Mouse (Mus musculus) MEL (cell line): ENCODE measurements around the gene Phf23. TPM values are rescaled to one million over a fixed set of nuclear protein-coding genes. Genes with fewer than 3 reads are reported as not detected.
"Not testable (repeated sequence)": the region's sequence is repeated elsewhere in the genome, so short reads cannot be mapped to it uniquely, and the experiment has no call there.

Source experiments
- DNase-seq: peaks from one replicate; pipeline ENCODE4 v3.0.0; 2011; ENCODE audit warnings: low read depth, low spot score
- H3K27ac ChIP-seq: 2 replicates; pipeline ENCODE4 v1.5.1; 2012; ENCODE audit warnings: low read depth, mild to moderate bottlenecking, control low read depth, low read length, moderate library complexity; ENCODE audit not compliant: control insufficient read depth
- H3K27me3 ChIP-seq, 2 experiments: fragments of 150-350 bp in 1 of 2; sonication (generic) in 1 of 2; 2 replicates each; pipeline ENCODE4 v1.6.1; 2012; ENCODE audit warnings: low read length in 2 of 2, mild to moderate bottlenecking in 2 of 2, improper control_type of control experiment in 1 of 2, moderate library complexity in 1 of 2; ENCODE audit not compliant: insufficient read depth in 2 of 2, control insufficient read depth in 1 of 2
- H3K36me3 ChIP-seq, 2 experiments: 2 replicates each; pipeline ENCODE4 v1.6.1; 2012 to 2014; ENCODE audit warnings: low read length in 2 of 2, improper control_type of control experiment in 1 of 2, inconsistent platforms in 1 of 2, mild to moderate bottlenecking in 1 of 2; ENCODE audit not compliant: insufficient read depth in 2 of 2, control insufficient read depth in 1 of 2
- H3K4me1 ChIP-seq, 2 experiments: fragments of 150-350 bp in 1 of 2; sonication (generic) in 1 of 2; 2 replicates each; pipeline ENCODE4 v1.6.1; 2012; ENCODE audit warnings: low read length in 2 of 2, improper control_type of control experiment in 1 of 2, mild to moderate bottlenecking in 1 of 2; ENCODE audit not compliant: insufficient read depth in 2 of 2, control insufficient read depth in 1 of 2
- H3K4me3 ChIP-seq, 2 experiments: fragments of 150-350 bp in 1 of 2; sonication (generic) in 1 of 2; 2 replicates each; pipeline ENCODE4 v1.5.1; 2012; ENCODE audit warnings: low read depth in 2 of 2, low read length in 2 of 2, mild to moderate bottlenecking in 2 of 2, moderate library complexity in 2 of 2, control low read depth in 1 of 2, improper control_type of control experiment in 1 of 2; ENCODE audit not compliant: control insufficient read depth in 1 of 2, insufficient read depth in 1 of 2
- H3K79me2 ChIP-seq: 2 replicates; pipeline ENCODE4 v1.6.1; 2012; ENCODE audit warnings: mild to moderate bottlenecking, low read length, moderate library complexity; ENCODE audit not compliant: control insufficient read depth, poor library complexity, insufficient read depth
- H3K9ac ChIP-seq: 2 replicates; pipeline ENCODE4 v1.6.1; 2012; ENCODE audit warnings: low read depth, mild to moderate bottlenecking, control low read depth, low read length, moderate library complexity; ENCODE audit not compliant: control insufficient read depth, poor library complexity, severe bottlenecking
- H3K9me3 ChIP-seq: fragments of 150-350 bp; sonication (generic); replicated peaks from 2 replicates; pipeline ENCODE4 v1.6.1; 2012; ENCODE audit warnings: mild to moderate bottlenecking, low read length, improper control_type of control experiment, moderate library complexity; ENCODE audit not compliant: insufficient read depth
- BHLHE40 ChIP-seq: IDR thresholded peaks from 2 replicates; pipeline ENCODE4 v1.6.1; 2012; ENCODE audit warnings: low read depth, mild to moderate bottlenecking, inconsistent platforms, low read length, improper control_type of control experiment, borderline replicate concordance
- CHD1 ChIP-seq: IDR thresholded peaks from 2 replicates; pipeline ENCODE4 v1.6.1; 2012; ENCODE audit warnings: low read depth, mild to moderate bottlenecking, inconsistent platforms, low read length, improper control_type of control experiment
- CTCF ChIP-seq, 3 experiments: IDR thresholded peaks in 2 of 3; conservative IDR thresholded peaks in 1 of 3; 2 replicates each; pipeline ENCODE4 v1.5.1; 2011 to 2012; ENCODE audit warnings: low read length in 3 of 3, low read depth in 2 of 3, mild to moderate bottlenecking in 2 of 3, improper control_type of control experiment in 1 of 3, inconsistent platforms in 1 of 3, mixed read lengths in 1 of 3, moderate library complexity in 1 of 3; ENCODE audit not compliant: control insufficient read depth in 1 of 3, insufficient read depth in 1 of 3, poor library complexity in 1 of 3, severe bottlenecking in 1 of 3
- EP300 ChIP-seq, 2 experiments: IDR thresholded peaks; 2 replicates each; pipeline ENCODE4 v1.6.1; 2011; ENCODE audit warnings: improper control_type of control experiment in 2 of 2, low read length in 2 of 2, low read depth in 1 of 2, mild to moderate bottlenecking in 1 of 2
- ETS1 ChIP-seq: IDR thresholded peaks from 2 replicates; pipeline ENCODE4 v1.6.1; 2012; ENCODE audit warnings: low read depth, mild to moderate bottlenecking, inconsistent platforms, low read length, improper control_type of control experiment, moderate library complexity
- GATA1 ChIP-seq: IDR thresholded peaks from 2 replicates; pipeline ENCODE4 v1.6.1; 2011; ENCODE audit warnings: low read depth, low read length, improper control_type of control experiment
- MAFK ChIP-seq: IDR thresholded peaks from 2 replicates; pipeline ENCODE4 v1.6.1; 2011; ENCODE audit warnings: low read depth, mild to moderate bottlenecking, low read length, improper control_type of control experiment, borderline replicate concordance
- RAD21 ChIP-seq: IDR thresholded peaks from 2 replicates; pipeline ENCODE4 v1.6.1; 2011; ENCODE audit warnings: mild to moderate bottlenecking, low read depth, low read length, improper control_type of control experiment
- RCOR1 ChIP-seq: IDR thresholded peaks from 2 replicates; pipeline ENCODE4 v1.6.1; 2012; ENCODE audit warnings: low read depth, mild to moderate bottlenecking, inconsistent platforms, low read length, improper control_type of control experiment
- SMC3 ChIP-seq: IDR thresholded peaks from 2 replicates; pipeline ENCODE4 v1.6.1; 2011; ENCODE audit warnings: low read depth, low read length, improper control_type of control experiment
- TBP ChIP-seq: IDR thresholded peaks from 2 replicates; pipeline ENCODE4 v1.8.0; 2011; ENCODE audit warnings: low read depth, low read length, improper control_type of control experiment
- USF2 ChIP-seq, 2 experiments: IDR thresholded peaks; 2 replicates each; pipeline ENCODE4 v1.6.1; 2011 to 2012; ENCODE audit warnings: improper control_type of control experiment in 2 of 2, low read length in 2 of 2, borderline replicate concordance in 1 of 2, inconsistent platforms in 1 of 2, low read depth in 1 of 2, mild to moderate bottlenecking in 1 of 2; ENCODE audit not compliant: insufficient read depth in 1 of 2
- ZC3H11A ChIP-seq: IDR thresholded peaks from 2 replicates; pipeline ENCODE4 v1.6.1; 2012; ENCODE audit warnings: low read depth, mild to moderate bottlenecking, inconsistent platforms, low read length, improper control_type of control experiment
- polyA plus RNA-seq, 2 experiments: library from polyadenylated mRNA; stranded (reverse) in 1 of 2; unstranded in 1 of 2; fragments of >175 nt in 1 of 2; fragments of >200 nt in 1 of 2; gene quantifications; 2 replicates each; pipeline versions ENCODE4 v1.2.1 to v1.2.4; 2012; ENCODE audit warnings: low replicate concordance in 2 of 2, low read depth in 1 of 2; ENCODE audit not compliant: insufficient read length in 2 of 2, insufficient read depth in 1 of 2, missing spikeins in 1 of 2
- total RNA-seq: library from RNA; depleted of rRNA; stranded (reverse); fragments of 300-350 nt; gene quantifications from 2 replicates; pipeline ENCODE4 v1.2.3, GENCODE M21; 2012

The Phf23 gene
- total and polyA plus RNA-seq, 3 experiments = 108 to 112 TPM; not detected in 1

- TF ChIP-seq EP300 (IDR thresholded peaks at IDR 0.05; ENCODE audit: low read depth in 1 of 2, low read length in 2 of 2) = peak; percentile 28 to 40; a peak in 2 of 4 replicates
Observed at GRCm38 (mm10) chr11:69953267-69953915, 42.2 kb upstream of the Phf23 start (continued).

GRCm38 (mm10) chr11:69955618-69956017 lies 40.0 kb upstream of the Phf23 start:
- H3K79me2 ChIP-seq, H3K9me3 ChIP-seq, H3K9ac ChIP-seq, H3K27ac ChIP-seq, H3K36me3 ChIP-seq, H3K4me1 ChIP-seq, DNase-seq, H3K4me3 ChIP-seq, H3K27me3 ChIP-seq: not testable (repeated sequence)
- peak in 1 of 3 experiments; percentile 16; a peak in 2 of 6 replicates for TF ChIP-seq CTCF (IDR thresholded peaks at IDR 0.05 in 2 of 3, conservative IDR thresholded peaks at IDR 0.05 in 1 of 3; ENCODE audit: control insufficient read depth in 1 of 3, insufficient read depth in 1 of 3, low read depth in 2 of 3, low read length in 3 of 3, poor library complexity in 1 of 3, severe bottlenecking in 1 of 3)
- TF ChIP-seq, all 39 proteins: peak for 1; not testable (repeated sequence) for 38

DNA sequence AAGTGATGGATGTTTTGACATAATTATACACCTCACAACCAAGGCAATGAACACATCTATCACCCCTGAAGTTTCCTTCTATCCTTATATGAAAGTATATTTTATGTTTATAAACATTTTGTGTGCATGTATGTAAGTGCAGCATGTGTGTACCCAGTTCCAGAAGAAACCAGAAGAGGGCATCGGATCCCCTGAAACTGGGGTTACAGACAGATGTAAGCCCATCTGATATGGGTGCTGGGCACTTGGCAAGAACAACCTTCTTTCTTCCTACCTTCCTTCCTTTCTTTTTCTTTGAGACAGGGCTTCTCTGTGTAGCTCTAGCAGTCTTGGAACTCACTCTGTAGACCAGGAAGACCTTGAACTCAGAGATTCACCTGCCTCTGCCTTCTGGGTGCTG lies 39.4 kb upstream of the Phf23 start:
- H3K27me3 ChIP-seq = 0 out of 4 replicates have a peak, but pooled peaks cover 0 to 3% of the 10 kb centered on the region in 2 experiments

DNA sequence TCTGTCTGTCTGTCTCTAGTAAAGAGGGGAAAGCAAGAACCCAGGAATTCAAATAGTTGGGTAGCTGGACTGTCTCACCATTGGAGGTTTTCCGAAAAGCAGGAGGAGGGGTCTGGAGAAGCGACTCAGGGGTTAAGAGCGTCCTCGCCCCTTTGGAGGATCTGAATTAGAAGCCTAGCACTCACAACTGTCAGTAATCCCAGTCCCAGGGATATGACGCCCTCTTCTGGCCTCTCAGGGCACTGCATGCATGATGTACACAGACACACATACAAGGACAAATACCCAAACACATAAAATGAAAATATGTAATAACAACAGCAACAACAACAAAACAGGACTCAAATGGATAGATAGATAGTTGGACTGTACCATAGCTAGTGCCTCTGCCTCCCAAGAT lies 35.0 kb upstream of the Phf23 start:
- Histone ChIP-seq H3K27ac (no peak overlapping the region), H3K79me2 (no peaks in the 10 kb centered on the region), H3K36me3 (no peaks in the 10 kb centered on the region), H3K4me3 (no peak overlapping the region), H3K4me1 (peaks cover 4 to 8% of the 10 kb centered on the region in 2 experiments; a peak in 3 of 4 replicates), H3K9me3 (no peaks in the 10 kb centered on the region), H3K9ac (no peak overlapping the region), H3K27me3 (0 out of 4 replicates have a peak, but pooled peaks cover 0 to 3% of the 10 kb centered on the region in 2 experiments)
- TF ChIP-seq USF2 (IDR thresholded peaks at IDR 0.05; ENCODE audit: borderline replicate concordance in 1 of 2, insufficient read depth in 1 of 2, low read depth in 1 of 2, low read length in 2 of 2) = no peak
- peak; percentile 56 for TF ChIP-seq SMC3
- TF ChIP-seq RCOR1 = no peak
- peak; percentile 43 for TF ChIP-seq ZC3H11A
- TF ChIP-seq TBP = no peak
- peak; percentile 49 for TF ChIP-seq RAD21
- peak; percentile 61 to 76 (median 65) for TF ChIP-seq CTCF (IDR thresholded peaks at IDR 0.05 in 2 of 3, conservative IDR thresholded peaks at IDR 0.05 in 1 of 3; ENCODE audit: control insufficient read depth in 1 of 3, insufficient read depth in 1 of 3, low read depth in 2 of 3, low read length in 3 of 3, poor library complexity in 1 of 3, severe bottlenecking in 1 of 3)
- DNase-seq = peak; percentile 65

More for the DNA sequence above, 39.4 kb upstream of the Phf23 start:
- TF ChIP-seq USF2 (IDR thresholded peaks at IDR 0.05; ENCODE audit: borderline replicate concordance in 1 of 2, insufficient read depth in 1 of 2, low read depth in 1 of 2, low read length in 2 of 2) (no peak), CHD1 (no peak), CTCF (IDR thresholded peaks at IDR 0.05 in 2 of 3, conservative IDR thresholded peaks at IDR 0.05 in 1 of 3; ENCODE audit: control insufficient read depth in 1 of 3, insufficient read depth in 1 of 3, low read depth in 2 of 3, low read length in 3 of 3, poor library complexity in 1 of 3, severe bottlenecking in 1 of 3) (peak; percentile 34 to 65 (median 39)), ETS1 (no peak), ZC3H11A (peak; percentile 53), SMC3 (peak; percentile 55; the same call in 1 of the 2 replicates), BHLHE40 (no peak), GATA1 (peak; percentile 53), RAD21 (peak; percentile 54), MAFK (no peak)
- no peaks in the 10 kb centered on the region for H3K79me2 ChIP-seq
- no peak overlapping the region for H3K9ac ChIP-seq
- peak; percentile 78 for DNase-seq
- H3K9me3 ChIP-seq = no peaks in the 10 kb centered on the region
- no peak overlapping the region for H3K27ac ChIP-seq
- H3K36me3 ChIP-seq = no peaks in the 10 kb centered on the region
- no peak overlapping the region for H3K4me3 ChIP-seq
- H3K4me1 ChIP-seq = peaks cover 6 to 9% of the 10 kb centered on the region in 2 experiments
